In genomic region chr11:68050725-68051124, GRCm38 (mm10) we compare ENCODE assay signal across 13 mouse cellular contexts.
A peak's percentile ranks its signal among the peaks of the same experiment; 100 is the strongest.
DNase-seq lines count a peak whose midpoint lies in the region; ATAC-seq and TF ChIP-seq lines count a peak whose summit lies in the region.
"Had no signal": no experiment of that assay in that cellular context is flagged by ENCODE, and none has a peak within 500 bp of the region (broad histone marks: within the 10 kb centered on the region; RNA-seq: fewer than 3 reads in every experiment).

No protein-coding gene starts in this region.

- H3K4me2 ChIP-seq in midbrain, postnatal 0 days (ENCODE audit: low read depth, low read length, poor library complexity, severe bottlenecking) = no peak overlapping the region
- H3K4me2 ChIP-seq in liver, embryonic 12.5 days = no peak overlapping the region
- H3K4me2 ChIP-seq: limb, embryonic 13.5 days had no signal

- H3K4me3 ChIP-seq in midbrain, postnatal 0 days (ENCODE audit: low read depth, low read length) = no peak overlapping the region
- H3K4me3 ChIP-seq in liver, embryonic 12.5 days = no peak overlapping the region
- H3K4me3 ChIP-seq: limb, embryonic 13.5 days had no signal

- no peaks in the 10 kb centered on the region for H3K4me1 ChIP-seq in midbrain, postnatal 0 days (ENCODE audit: insufficient read depth, low read length)
- no peaks in the 10 kb centered on the region for H3K4me1 ChIP-seq in liver, embryonic 12.5 days

- H3K36me3 ChIP-seq in midbrain, postnatal 0 days (ENCODE audit: insufficient read depth, low read length) = no peaks in the 10 kb centered on the region
- no peaks in the 10 kb centered on the region for H3K36me3 ChIP-seq in liver, embryonic 12.5 days
- H3K36me3 ChIP-seq: limb, embryonic 13.5 days had no signal

- H3K9ac ChIP-seq in midbrain, postnatal 0 days (replicated peaks; ENCODE audit: low read length, poor library complexity, severe bottlenecking) = no peak overlapping the region
- H3K9ac ChIP-seq in liver, embryonic 12.5 days = no peak overlapping the region
- H3K9ac ChIP-seq: limb, embryonic 13.5 days; liver, postnatal 0 days had no signal

- DNase-seq in kidney, postnatal 4 days = peak; percentile 46 to 61
- no peak for DNase-seq in kidney, adult 8-10 months
- peak; percentile 81 for DNase-seq in embryo, embryonic 10 days (ENCODE audit: low spot score)
- peak; percentile 56 for DNase-seq in embryo, embryonic 9.5 days (ENCODE audit: extremely low spot score)
- peak; percentile 73 for DNase-seq in midbrain, postnatal 0 days (ENCODE audit: low spot score)
- DNase-seq in frontal cortex, adult 2 months (ENCODE audit: extremely low spot score in 1 of 2, low spot score in 1 of 2) = no peak
- DNase-seq in testis, postnatal 10 days (ENCODE audit: low spot score) = no peak
- DNase-seq: cerebellum, adult 9-11 months; liver, postnatal 0 days; thymus, postnatal 4 days had no signal

- TF ChIP-seq CTCF in midbrain, postnatal 0 days (IDR thresholded peaks at IDR 0.05) = no peak

- ATAC-seq in midbrain, postnatal 0 days (ENCODE audit: low FRiP score) = no peak
- ATAC-seq in liver, embryonic 12.5 days = no peak
- ATAC-seq: liver, postnatal 0 days had no signal

- no peak overlapping the region for H3K27ac ChIP-seq in midbrain, postnatal 0 days (ENCODE audit: low read depth, low read length)
- no peak overlapping the region for H3K27ac ChIP-seq in liver, embryonic 12.5 days
- H3K27ac ChIP-seq: limb, embryonic 13.5 days; macrophage had no signal

- no peaks in the 10 kb centered on the region for H3K9me3 ChIP-seq in midbrain, postnatal 0 days (ENCODE audit: low read length)
- no peaks in the 10 kb centered on the region for H3K9me3 ChIP-seq in liver, embryonic 12.5 days (replicated peaks)
- H3K9me3 ChIP-seq: limb, embryonic 13.5 days had no signal

- H3K27me3 ChIP-seq in midbrain, postnatal 0 days (ENCODE audit: insufficient read depth, low read length) = no peaks in the 10 kb centered on the region
- H3K27me3 ChIP-seq in liver, embryonic 12.5 days (replicated peaks) = no peaks in the 10 kb centered on the region
- H3K27me3 ChIP-seq: limb, embryonic 13.5 days had no signal

- 44% methylated on average over 12 of the region's 12 CpGs for WGBS in midbrain, postnatal 0 days
- 73% methylated on average over 12 of the region's 12 CpGs for WGBS in liver, embryonic 12.5 days (ENCODE audit: insufficient replicate concordance)

Comparison
In these comparisons a context has a peak if more than half of its experiments do, and no peak if none do; other contexts are left out.
1. DNase-seq: peak in kidney, postnatal 4 days (2 of 2), embryo, embryonic 10 days (single experiment), embryo, embryonic 9.5 days (single experiment) and midbrain, postnatal 0 days (single experiment); none in kidney, adult 8-10 months (0 of 2), frontal cortex, adult 2 months (0 of 2) and testis, postnatal 10 days (single experiment).